28 mouse cellular contexts compared by ENCODE assay signal in the genomic region with DNA sequence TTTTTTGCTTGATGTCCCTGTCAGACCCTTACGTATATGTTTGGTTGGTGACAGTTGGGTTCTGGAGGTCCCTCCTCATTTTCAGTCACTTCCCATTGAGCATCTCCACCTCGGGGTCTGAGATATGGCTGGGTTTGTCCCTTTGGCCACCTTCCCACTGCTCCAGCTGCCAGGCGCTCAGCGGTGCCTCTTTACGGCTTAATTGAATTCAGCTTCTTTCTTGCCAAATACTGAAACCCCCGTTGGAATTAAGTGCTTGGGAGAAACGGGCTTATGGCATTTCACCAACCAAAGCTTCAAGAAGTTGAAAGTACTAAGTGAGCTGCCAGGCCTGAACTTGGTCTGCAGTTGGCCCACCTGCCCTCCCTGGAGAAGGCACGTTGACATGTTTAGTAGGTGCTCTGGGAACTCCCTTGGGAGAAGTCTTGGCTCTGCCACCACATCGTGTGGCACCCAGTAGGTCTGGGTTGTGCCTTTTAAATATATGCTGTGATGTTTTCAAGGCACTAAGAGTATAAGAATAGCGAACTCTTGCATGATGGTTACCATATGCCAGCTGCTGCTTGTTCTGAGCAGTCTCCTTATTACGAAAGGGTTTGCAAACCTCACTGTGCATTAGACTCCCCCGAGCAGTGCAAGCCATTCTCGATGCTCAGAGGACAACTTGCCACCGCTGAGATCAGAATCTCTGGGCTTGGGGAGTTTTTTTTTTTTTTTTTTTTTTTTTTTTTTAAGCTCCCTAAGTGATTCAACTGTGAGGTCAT. TPM values are rescaled to one million over a fixed set of nuclear protein-coding genes. Genes with fewer than 3 reads are reported as not detected.
DNase-seq lines count a peak whose midpoint lies in the region; ATAC-seq lines count a peak whose summit lies in the region.
"Had no signal": no experiment of that assay in that cellular context is flagged by ENCODE, and none has a peak within 500 bp of the region (broad histone marks: within the 10 kb centered on the region; RNA-seq: fewer than 3 reads in every experiment).

No protein-coding gene starts in this region.

- H3K9me3 ChIP-seq in embryonic facial prominence, embryonic 14.5 days (ENCODE audit: control insufficient read depth, low read length), result no peaks in the 10 kb centered on the region
- no peaks in the 10 kb centered on the region for H3K9me3 ChIP-seq in embryonic facial prominence, embryonic 10.5 days
- H3K9me3 ChIP-seq in midbrain, embryonic 14.5 days (ENCODE audit: control insufficient read depth, low read length), result no peaks in the 10 kb centered on the region
- H3K9me3 ChIP-seq in midbrain, embryonic 13.5 days, result no peaks in the 10 kb centered on the region
- H3K9me3 ChIP-seq: heart, embryonic 13.5 days; limb, embryonic 12.5 days; neural tube, embryonic 12.5 days had no signal

- H3K9ac ChIP-seq in embryonic facial prominence, embryonic 14.5 days (ENCODE audit: low read depth, low read length), result no peak overlapping the region
- H3K9ac ChIP-seq in midbrain, embryonic 14.5 days (replicated peaks; ENCODE audit: low read length), result no peak overlapping the region
- no peak overlapping the region for H3K9ac ChIP-seq in midbrain, embryonic 13.5 days (replicated peaks)
- H3K9ac ChIP-seq: heart, embryonic 13.5 days; limb, embryonic 12.5 days; liver, embryonic 14.5 days; neural tube, embryonic 12.5 days had no signal

- H3K4me2 ChIP-seq in embryonic facial prominence, embryonic 14.5 days (ENCODE audit: low read depth, low read length), result no peak overlapping the region
- no peak overlapping the region for H3K4me2 ChIP-seq in midbrain, embryonic 14.5 days (ENCODE audit: low read length)
- no peak overlapping the region for H3K4me2 ChIP-seq in midbrain, embryonic 13.5 days (replicated peaks)
- H3K4me2 ChIP-seq: heart, embryonic 13.5 days; limb, embryonic 12.5 days; neural tube, embryonic 12.5 days had no signal

- DNase-seq in embryonic facial prominence, embryonic 14.5 days (ENCODE audit: low spot score), result peak; percentile 54
- no peak for DNase-seq in embryonic facial prominence, embryonic 10.5 days (ENCODE audit: low spot score)
- peak; percentile 17 to 29 for DNase-seq in left cerebral cortex, postnatal 10 days (ENCODE audit: extremely low spot score in 1 of 2, low spot score in 2 of 2)
- DNase-seq in left cerebral cortex, postnatal 36 days (ENCODE audit: low spot score in 2 of 2), result no peak
- peak; percentile 62 for DNase-seq in midbrain, embryonic 14.5 days
- peak; percentile 26 for DNase-seq in brain, embryonic 18.5 days (ENCODE audit: low read depth, low spot score)
- no peak for DNase-seq in urinary bladder, postnatal 14 days (ENCODE audit: low spot score)
- DNase-seq: adrenal gland, postnatal 10 days; cerebellum, adult 9-10 months; gastrocnemius, adult 2 months; heart, postnatal 4 days; layer of hippocampus, postnatal 36 days; right cerebral cortex, postnatal 25 days; thymus, postnatal 4 days had no signal

- H3K36me3 ChIP-seq in embryonic facial prominence, embryonic 14.5 days (ENCODE audit: control insufficient read depth, insufficient read depth, low read length), result no peaks in the 10 kb centered on the region
- no peaks in the 10 kb centered on the region for H3K36me3 ChIP-seq in embryonic facial prominence, embryonic 10.5 days (replicated peaks)
- no peaks in the 10 kb centered on the region for H3K36me3 ChIP-seq in midbrain, embryonic 14.5 days (ENCODE audit: control insufficient read depth, insufficient read depth, low read length)
- H3K36me3 ChIP-seq in midbrain, embryonic 13.5 days, result no peaks in the 10 kb centered on the region
- H3K36me3 ChIP-seq: heart, embryonic 13.5 days; limb, embryonic 12.5 days; neural tube, embryonic 12.5 days had no signal

- 59% methylated on average over 14 of the region's 14 CpGs for WGBS in embryonic facial prominence, embryonic 14.5 days
- WGBS in embryonic facial prominence, embryonic 10.5 days, result 82% methylated on average over 14 of the region's 14 CpGs
- 68% methylated on average over 14 of the region's 14 CpGs for WGBS in midbrain, embryonic 14.5 days
- WGBS in midbrain, embryonic 13.5 days, result 73% methylated on average over 14 of the region's 14 CpGs

- no peak overlapping the region for H3K4me3 ChIP-seq in embryonic facial prominence, embryonic 14.5 days (ENCODE audit: low read depth, low read length)
- H3K4me3 ChIP-seq in embryonic facial prominence, embryonic 10.5 days, result no peak overlapping the region
- H3K4me3 ChIP-seq in midbrain, embryonic 14.5 days (replicated peaks; ENCODE audit: low read depth, low read length), result no peak overlapping the region
- H3K4me3 ChIP-seq in midbrain, embryonic 13.5 days (replicated peaks), result no peak overlapping the region
- H3K4me3 ChIP-seq: gastrocnemius, adult 2 months; heart, embryonic 13.5 days; limb, embryonic 12.5 days; megakaryocyte, embryonic 14.5 days; neural tube, embryonic 12.5 days had no signal

- H3K4me1 ChIP-seq in embryonic facial prominence, embryonic 14.5 days (ENCODE audit: control insufficient read depth, insufficient read depth, low read length), result no peaks in the 10 kb centered on the region; the same call in 1 of the 2 replicates
- H3K4me1 ChIP-seq in embryonic facial prominence, embryonic 10.5 days, result peaks cover 3% of the 10 kb centered on the region; the same call in 1 of the 2 replicates
- no peaks in the 10 kb centered on the region for H3K4me1 ChIP-seq in midbrain, embryonic 14.5 days (ENCODE audit: control insufficient read depth, insufficient read depth, low read length)
- H3K4me1 ChIP-seq in midbrain, embryonic 13.5 days (replicated peaks), result no peaks in the 10 kb centered on the region; the same call in 1 of the 2 replicates
- H3K4me1 ChIP-seq: heart, embryonic 13.5 days; limb, embryonic 12.5 days; neural tube, embryonic 12.5 days had no signal

- intact Hi-C loops in left cerebral cortex, postnatal 10 days (cut with DNase I), result no loop called here
- intact Hi-C loops in left cerebral cortex, postnatal 36 days (cut with DNase I), result no loop called here

- ATAC-seq in embryonic facial prominence, embryonic 14.5 days (ENCODE audit: low read depth), result no peak
- no peak for ATAC-seq in midbrain, embryonic 14.5 days (ENCODE audit: low FRiP score, low TSS enrichment)
- ATAC-seq in midbrain, embryonic 13.5 days, result no peak
- ATAC-seq: forebrain, embryonic 16.5 days; inflammation-experienced regulatory T-cells, adult 6 months had no signal

- H3K27me3 ChIP-seq in embryonic facial prominence, embryonic 14.5 days (replicated peaks; ENCODE audit: control insufficient read depth, insufficient read depth, low read length), result no peaks in the 10 kb centered on the region
- no peaks in the 10 kb centered on the region for H3K27me3 ChIP-seq in embryonic facial prominence, embryonic 10.5 days (replicated peaks; ENCODE audit: low read depth, poor library complexity, severe bottlenecking)
- no peaks in the 10 kb centered on the region for H3K27me3 ChIP-seq in midbrain, embryonic 14.5 days (ENCODE audit: control insufficient read depth, insufficient read depth, low read length)
- no peaks in the 10 kb centered on the region for H3K27me3 ChIP-seq in midbrain, embryonic 13.5 days
- H3K27me3 ChIP-seq: CH12.LX; limb, embryonic 12.5 days; megakaryocyte, embryonic 14.5 days; neural tube, embryonic 12.5 days had no signal

- H3K27ac ChIP-seq in embryonic facial prominence, embryonic 14.5 days (replicated peaks; ENCODE audit: low read depth, low read length), result no peak overlapping the region
- H3K27ac ChIP-seq in embryonic facial prominence, embryonic 10.5 days (replicated peaks), result no peak overlapping the region
- no peak overlapping the region for H3K27ac ChIP-seq in midbrain, embryonic 14.5 days (replicated peaks; ENCODE audit: low read depth, low read length)
- H3K27ac ChIP-seq in midbrain, embryonic 13.5 days, result no peak overlapping the region
- H3K27ac ChIP-seq: gastrocnemius, adult 2 months; heart, embryonic 13.5 days; limb, embryonic 12.5 days; liver, embryonic 14.5 days; neural tube, embryonic 12.5 days had no signal

RNA-seq across cellular contexts. Expression of gene Tmem233, which starts 32.2 kb away (rescaled TPM):
- polyA plus RNA-seq in embryonic facial prominence, embryonic 14.5 days (2014; fragmentation: Nextera tagmentation; extraction: Ambion mirVana), result 0.10 and 0.26 TPM in 2 replicates
- polyA plus RNA-seq in embryonic facial prominence, embryonic 10.5 days (2016; fragmentation: Nextera tagmentation; extraction: Ambion mirVana), result not detected in 2 replicates
- total RNA-seq in left cerebral cortex, postnatal 10 days (2021), result not detected
- not detected for total RNA-seq in left cerebral cortex, postnatal 36 days (2021)
- polyA plus RNA-seq in midbrain, embryonic 14.5 days (2014; fragmentation: Nextera tagmentation; extraction: Ambion mirVana), result not detected in 2 replicates
- polyA plus RNA-seq in midbrain, embryonic 13.5 days (2015; fragmentation: Nextera tagmentation; extraction: Ambion mirVana), result not detected in 2 replicates
- total RNA-seq: CH12.LX; granulocyte monocyte progenitor cell, adult 5-6 weeks; heart, postnatal 4 days; layer of hippocampus, postnatal 36 days; monocyte, adult 5-6 weeks had no signal
- polyA plus RNA-seq: forebrain, embryonic 16.5 days; inflammation-experienced regulatory T-cells, adult 6 months; kidney, embryonic 14.5 days; large intestine, adult 2 months; limb, embryonic 12.5 days; liver, embryonic 14.5 days; neural tube, embryonic 12.5 days; testis, adult 2 months had no signal

Comparison
In these comparisons a context has a peak if more than half of its experiments do, and no peak if none do; other contexts are left out.
1. DNase-seq: peak in embryonic facial prominence, embryonic 14.5 days (single experiment), left cerebral cortex, postnatal 10 days (2 of 2), midbrain, embryonic 14.5 days (single experiment) and brain, embryonic 18.5 days (single experiment); none in embryonic facial prominence, embryonic 10.5 days (single experiment), left cerebral cortex, postnatal 36 days (0 of 2) and urinary bladder, postnatal 14 days (single experiment).